Mouse (Mus musculus) heart, postnatal 0 days (tissue): ENCODE results near the gene Relb.

Experiments
- CTCF ChIP-seq: IDR thresholded peaks from 2 replicates; pipeline ENCODE4 v1.5.1; 2016; ENCODE audit warnings: antibody characterized with exemption, control low read depth, low read depth
- EP300 ChIP-seq: IDR thresholded peaks from 2 replicates; pipeline ENCODE4 v1.6.1; 2016; ENCODE audit warnings: antibody characterized with exemption, low read depth

- TF ChIP-seq EP300 (no peak), CTCF (no peak)
Measured at GRCm38 (mm10) chr7:19561765-19562642, 67.2 kb downstream of the Relb start.
